9 mouse cellular contexts compared by ENCODE assay signal in the genomic region with DNA sequence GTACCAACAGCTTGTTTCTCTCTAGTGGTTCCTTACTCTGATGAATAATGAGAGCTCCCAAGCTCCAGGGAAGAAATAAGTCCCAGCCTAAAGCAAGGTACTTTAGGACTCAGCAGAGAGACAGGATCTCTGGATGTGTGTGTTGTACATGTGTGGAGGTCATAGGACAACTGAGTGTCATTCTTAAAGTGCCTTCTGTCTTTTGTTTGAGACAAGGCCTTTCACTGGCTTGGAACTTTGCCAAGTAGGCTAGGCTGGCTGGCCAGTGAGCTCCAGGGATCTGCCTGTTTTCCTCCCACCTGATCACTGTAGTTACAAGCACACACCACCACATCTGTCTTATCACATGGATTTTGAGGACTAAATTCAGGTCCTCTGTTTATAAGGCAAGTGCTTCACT. TPM values are rescaled to one million over a fixed set of nuclear protein-coding genes. Genes with fewer than 3 reads are reported as not detected.
DNase-seq lines count a peak whose midpoint lies in the region; ATAC-seq lines count a peak whose summit lies in the region.
"Had no signal": no experiment of that assay in that cellular context is flagged by ENCODE, and none has a peak within 500 bp of the region (broad histone marks: within the 10 kb centered on the region; RNA-seq: fewer than 3 reads in every experiment).

No protein-coding gene starts in this region.

- no peaks in the 10 kb centered on the region for H3K9me3 ChIP-seq in intestine, embryonic 16.5 days (ENCODE audit: control insufficient read depth, low read length)
- no peaks in the 10 kb centered on the region for H3K9me3 ChIP-seq in intestine, embryonic 15.5 days
- no peaks in the 10 kb centered on the region for H3K9me3 ChIP-seq in kidney, embryonic 16.5 days (ENCODE audit: low read length)
- H3K9me3 ChIP-seq: liver, embryonic 13.5 days; neural tube, embryonic 12.5 days had no signal

- peak; percentile 16 for DNase-seq in NIH3T3 (ENCODE audit: low read depth)
- peak; percentile 45 to 46 for DNase-seq in cerebellum, adult 18-20 months
- DNase-seq in urinary bladder, postnatal 14 days (ENCODE audit: low spot score), result no peak
- DNase-seq in left cerebral cortex, postnatal 25 days (ENCODE audit: low spot score in 2 of 2), result no peak
- DNase-seq: liver, embryonic 13.5 days had no signal

- no peak overlapping the region for H3K9ac ChIP-seq in intestine, embryonic 16.5 days (ENCODE audit: low read depth, low read length)
- no peak overlapping the region for H3K9ac ChIP-seq in intestine, embryonic 15.5 days
- H3K9ac ChIP-seq in kidney, embryonic 16.5 days (replicated peaks; ENCODE audit: low read length), result no peak overlapping the region
- H3K9ac ChIP-seq: liver, embryonic 13.5 days; neural tube, embryonic 12.5 days had no signal

- peaks cover 13% of the 10 kb centered on the region for H3K36me3 ChIP-seq in intestine, embryonic 16.5 days (ENCODE audit: control insufficient read depth, insufficient read depth, low read length)
- peaks cover 29% of the 10 kb centered on the region for H3K36me3 ChIP-seq in intestine, embryonic 15.5 days
- peaks cover 58% of the 10 kb centered on the region for H3K36me3 ChIP-seq in kidney, embryonic 16.5 days (ENCODE audit: insufficient read depth, low read length)

- H3K27ac ChIP-seq in intestine, embryonic 16.5 days (ENCODE audit: low read length), result peak overlapping the region; percentile 33; the same call in 1 of the 2 replicates
- H3K27ac ChIP-seq in intestine, embryonic 15.5 days, result no peak overlapping the region
- peak overlapping the region; percentile 41; the same call in 1 of the 2 replicates for H3K27ac ChIP-seq in kidney, embryonic 16.5 days (ENCODE audit: low read length)
- H3K27ac ChIP-seq: liver, embryonic 13.5 days; neural tube, embryonic 12.5 days had no signal

- no peak overlapping the region for H3K4me2 ChIP-seq in intestine, embryonic 16.5 days (ENCODE audit: low read depth, low read length)
- no peak overlapping the region for H3K4me2 ChIP-seq in intestine, embryonic 15.5 days (replicated peaks)
- no peak overlapping the region for H3K4me2 ChIP-seq in kidney, embryonic 16.5 days (replicated peaks; ENCODE audit: low read depth, low read length)
- H3K4me2 ChIP-seq: liver, embryonic 13.5 days; neural tube, embryonic 12.5 days had no signal

- ATAC-seq in intestine, embryonic 16.5 days, result no peak
- ATAC-seq in intestine, embryonic 15.5 days, result no peak
- no peak for ATAC-seq in kidney, embryonic 16.5 days (ENCODE audit: low FRiP score, low TSS enrichment)

- H3K4me3 ChIP-seq in intestine, embryonic 16.5 days (ENCODE audit: low read length), result no peak overlapping the region
- H3K4me3 ChIP-seq in intestine, embryonic 15.5 days (replicated peaks), result no peak overlapping the region
- H3K4me3 ChIP-seq in kidney, embryonic 16.5 days (ENCODE audit: low read length), result no peak overlapping the region
- H3K4me3 ChIP-seq: liver, embryonic 13.5 days; neural tube, embryonic 12.5 days had no signal

- peaks cover 8% of the 10 kb centered on the region for H3K4me1 ChIP-seq in intestine, embryonic 16.5 days (ENCODE audit: control insufficient read depth, insufficient read depth, low read length)
- H3K4me1 ChIP-seq in intestine, embryonic 15.5 days (replicated peaks), result peaks cover 5% of the 10 kb centered on the region; the same call in 1 of the 2 replicates
- H3K4me1 ChIP-seq in kidney, embryonic 16.5 days (ENCODE audit: insufficient read depth, low read length), result 0 out of 2 replicates have a peak, but pooled peaks cover 3% of the 10 kb centered on the region

- intact Hi-C loops in left cerebral cortex, postnatal 25 days (cut with DNase I), result loop anchor here (2.0 kb wide), 1 partner anchor 130 kb away; a partner anchor contains a TSS

- H3K27me3 ChIP-seq in intestine, embryonic 16.5 days (replicated peaks; ENCODE audit: control insufficient read depth, insufficient read depth, low read length), result no peaks in the 10 kb centered on the region
- H3K27me3 ChIP-seq in intestine, embryonic 15.5 days (replicated peaks), result no peaks in the 10 kb centered on the region
- H3K27me3 ChIP-seq in kidney, embryonic 16.5 days (ENCODE audit: insufficient read depth, low read length), result no peaks in the 10 kb centered on the region
- H3K27me3 ChIP-seq: liver, embryonic 13.5 days; neural tube, embryonic 12.5 days had no signal

RNA-seq across cellular contexts. Expression of a gene that starts 28.5 kb away (rescaled TPM):
- 185 and 188 TPM in 2 replicates for polyA plus RNA-seq in intestine, embryonic 16.5 days (2015; fragmentation: Nextera tagmentation; extraction: Ambion mirVana)
- 196 and 203 TPM in 2 replicates for polyA plus RNA-seq in intestine, embryonic 15.5 days (2015; fragmentation: Nextera tagmentation; extraction: Ambion mirVana)
- 317 and 362 TPM in 2 replicates for polyA plus RNA-seq in kidney, embryonic 16.5 days (2015; fragmentation: Nextera tagmentation; extraction: Ambion mirVana)
- total RNA-seq in left cerebral cortex, postnatal 25 days (2021), result 100 to 1,000 TPM; 231 to 250 TPM

Comparison
In these comparisons a context has a peak if more than half of its experiments do, and no peak if none do; other contexts are left out.
1. DNase-seq: peak in NIH3T3 (single experiment) and cerebellum, adult 18-20 months (2 of 2); none in urinary bladder, postnatal 14 days (single experiment) and left cerebral cortex, postnatal 25 days (0 of 2).